Mouse (Mus musculus) retina, adult 2 months (tissue): ENCODE results near the gene Mdfic.

Experiments
- DNase-seq: peaks from one replicate; pipeline ENCODE4 v3.0.0-alpha.2; 2012; ENCODE audit warnings: low read depth, low spot score

Gene Mdfic

GRCm38 (mm10) chr6:15792680-15793601 is 72.5 kb downstream of the Mdfic start:
- DNase-seq = no peak

GRCm38 (mm10) chr6:15793602-15794345 is 73.3 kb downstream of the Mdfic start:
- DNase-seq = no peak

DNA sequence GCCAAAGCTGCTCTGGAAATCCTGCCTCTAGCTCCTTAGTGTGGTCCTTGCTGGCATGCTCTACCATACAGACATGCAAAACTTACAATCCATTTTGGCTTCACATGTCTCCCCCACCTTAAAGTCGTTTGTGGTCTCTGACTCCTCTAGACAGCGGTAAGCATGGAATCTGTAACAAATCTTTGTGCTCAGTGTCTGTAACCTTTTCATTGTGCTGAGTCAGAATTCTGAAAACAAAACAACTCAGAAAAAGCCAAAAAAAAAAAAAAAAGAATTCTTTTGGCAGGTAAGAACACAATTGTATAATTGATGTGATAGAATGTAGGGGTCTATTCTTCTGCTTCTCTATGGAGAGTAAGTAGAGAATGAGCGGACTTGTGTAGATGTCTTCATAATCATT is 74.3 kb downstream of the Mdfic start:
- no peak for DNase-seq

DNA sequence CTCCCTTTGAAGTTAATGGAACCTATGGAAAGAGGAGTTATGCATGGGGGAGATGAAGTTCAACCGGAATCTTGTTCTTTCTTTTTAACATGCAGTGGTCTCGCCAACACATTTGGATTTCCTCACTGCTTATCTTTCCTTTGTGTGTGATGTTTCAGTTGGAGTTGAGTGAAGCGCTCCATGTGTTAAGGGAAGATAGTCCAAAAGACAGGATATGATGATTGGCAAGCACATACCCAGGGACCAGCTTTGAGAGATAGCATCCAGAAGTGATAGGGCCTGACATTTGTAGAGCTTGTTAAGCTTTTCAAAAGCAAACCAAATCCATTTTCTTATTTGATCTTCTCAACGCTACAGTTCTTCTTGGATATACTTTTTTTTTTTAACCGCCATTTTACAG is 86.9 kb downstream of the Mdfic start:
- no peak for DNase-seq

DNA sequence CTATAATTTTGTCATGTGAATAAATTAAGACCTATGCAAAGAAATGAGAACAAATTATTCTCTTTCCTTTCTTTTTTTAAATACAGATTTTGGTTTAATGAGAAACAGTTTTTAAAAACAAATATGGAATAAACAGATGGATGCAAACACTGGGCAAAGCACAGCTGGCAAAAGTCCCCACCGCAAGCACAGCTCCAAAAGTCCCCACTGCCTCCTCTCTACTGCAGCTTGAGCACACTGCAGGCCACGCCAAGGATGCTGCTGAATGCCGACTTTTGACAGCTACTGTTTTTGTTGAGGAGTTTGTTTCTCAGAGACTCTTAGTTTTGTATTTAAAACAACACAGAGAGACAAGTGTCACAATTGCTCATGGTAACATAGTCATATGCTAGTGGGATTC is 104.8 kb downstream of the Mdfic start:
- no peak for DNase-seq

- DNase-seq = no peak
Observed at GRCm38 (mm10) chr6:15829812-15830211, 109.4 kb downstream of the Mdfic start.

DNA sequence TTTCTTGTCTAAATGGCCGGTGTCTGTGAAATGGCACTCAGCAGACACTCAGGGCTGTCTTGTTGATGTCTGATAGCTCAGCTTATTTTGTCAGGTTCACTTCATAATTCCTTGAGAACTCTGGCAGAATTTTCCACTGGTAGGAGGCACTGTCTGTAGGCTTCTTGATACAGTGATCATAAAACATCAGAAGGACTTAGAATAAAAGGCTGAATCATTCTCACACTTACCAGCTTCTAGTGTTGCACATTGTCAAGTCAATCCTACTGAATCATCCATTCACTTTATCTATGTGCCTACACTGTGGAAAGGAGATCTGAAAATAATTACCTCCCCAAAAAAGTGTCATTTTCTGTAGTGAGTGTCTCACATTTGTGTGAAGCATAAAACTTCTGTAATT is 110.2 kb downstream of the Mdfic start:
- no peak for DNase-seq

DNA sequence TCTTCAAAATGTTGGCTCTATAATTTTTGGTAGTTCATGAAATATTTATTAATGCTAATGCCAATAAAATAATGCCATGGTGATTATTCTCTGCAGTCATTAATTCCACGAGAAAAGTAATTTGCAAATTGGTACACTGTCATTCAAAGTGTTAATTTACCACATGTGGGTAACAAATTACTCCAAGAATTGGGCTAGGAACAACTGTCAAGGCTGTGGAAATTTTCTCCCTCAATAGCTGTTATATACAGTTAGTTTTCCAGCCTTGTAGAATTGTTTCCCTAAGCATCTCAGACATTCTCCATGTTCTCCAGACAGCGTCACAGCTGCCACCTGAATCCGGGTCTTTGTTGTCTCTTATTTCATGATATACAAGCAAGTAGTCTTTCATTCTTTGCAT is 117.2 kb downstream of the Mdfic start:
- DNase-seq = no peak

- DNase-seq = no peak
Observed at GRCm38 (mm10) chr6:15839831-15840230, 119.4 kb downstream of the Mdfic start.

- no peak for DNase-seq
Observed at GRCm38 (mm10) chr6:15840429-15840828, 120.0 kb downstream of the Mdfic start.

DNA sequence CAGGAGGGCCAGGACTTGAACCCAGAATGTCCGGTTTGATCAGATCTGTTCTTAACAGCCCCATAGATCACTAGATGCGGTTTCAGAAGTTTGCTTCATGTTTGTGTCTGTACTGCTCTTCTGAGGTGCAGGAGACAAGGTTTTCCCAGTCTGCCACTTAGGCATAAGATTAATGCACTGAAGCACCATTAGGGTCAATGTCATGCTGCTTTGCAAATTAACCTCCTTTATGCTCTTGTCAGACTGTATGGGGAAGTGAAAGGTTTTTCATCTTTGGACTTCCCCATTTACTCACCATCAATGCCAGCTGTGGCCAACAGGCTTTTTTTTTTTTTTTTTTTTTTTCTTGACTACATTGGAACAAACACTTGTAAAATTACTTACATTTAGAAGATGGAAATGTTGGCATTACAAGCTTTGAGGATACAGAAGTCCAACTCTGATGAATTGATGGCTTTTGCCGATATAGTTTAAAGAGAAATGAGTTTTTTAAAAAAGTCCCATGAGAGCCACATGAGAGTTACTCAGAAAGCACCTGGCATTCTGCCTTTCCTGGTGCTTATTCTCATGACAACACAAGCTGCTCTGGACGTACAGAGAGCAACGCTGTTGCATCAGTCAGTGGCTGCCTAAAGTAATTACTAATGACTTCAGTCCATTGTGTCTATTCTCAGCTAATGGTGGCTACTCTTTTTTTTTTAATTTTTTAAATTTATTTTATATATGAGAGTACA is 121.2 kb downstream of the Mdfic start:
- no peak for DNase-seq

DNA sequence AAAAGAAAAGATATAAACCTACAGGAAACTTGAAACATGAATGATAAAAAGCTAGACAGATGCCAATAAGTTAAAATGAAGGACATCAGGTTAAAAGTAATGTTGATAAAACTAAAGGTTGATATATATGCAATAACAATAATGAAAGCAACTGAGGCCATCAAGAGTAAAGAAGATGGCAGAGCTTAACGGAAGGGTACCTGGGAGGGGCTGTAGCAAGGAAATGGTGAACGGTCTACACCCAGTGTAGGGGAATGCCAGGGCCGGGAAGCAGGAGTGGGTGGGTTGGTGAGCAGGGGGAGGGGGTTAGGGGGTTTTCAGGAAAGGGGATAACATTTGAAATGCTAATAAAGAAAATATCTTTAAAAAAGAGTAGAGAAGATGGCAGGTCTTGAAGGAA is 122.8 kb downstream of the Mdfic start:
- no peak for DNase-seq

- no peak for DNase-seq
Observed at GRCm38 (mm10) chr6:15845711-15846342, 125.4 kb downstream of the Mdfic start.
